Comparison of ENCODE assay signal across 1 mouse cellular context in the genomic region with DNA sequence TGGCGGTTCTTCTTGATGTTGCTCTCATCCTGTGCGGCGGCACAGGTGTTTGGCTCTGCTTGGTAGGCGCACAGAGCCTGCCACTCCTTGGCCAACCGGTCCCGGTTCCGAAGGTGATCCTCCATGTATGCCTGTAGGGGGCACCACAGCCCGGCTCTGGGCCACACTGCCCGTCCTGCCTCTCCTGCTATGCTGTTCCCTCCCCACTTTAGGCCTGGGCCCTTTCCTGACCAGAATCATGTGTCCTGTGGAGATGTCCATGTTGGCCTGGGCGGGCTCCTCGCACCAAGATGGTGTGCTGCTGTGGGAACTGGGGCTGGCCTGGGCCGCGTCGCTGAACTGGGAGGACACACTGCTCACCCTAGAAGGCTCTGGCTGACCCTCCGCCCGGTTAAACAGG.
TF ChIP-seq lines count a peak whose summit lies in the region.

No protein-coding gene starts in this region.

TF ChIP-seq in MEL, 35 proteins besides CTCF, POLR2A, EP300 and RAD21:
- TF ChIP-seq ETS1 (IDR thresholded peaks at IDR 0.05; ENCODE audit: low read depth, low read length) (no peak), E2F4 (IDR thresholded peaks at IDR 0.05; ENCODE audit: borderline replicate concordance, low read depth, low read length) (no peak), ELF1 (IDR thresholded peaks at IDR 0.05; ENCODE audit: low read depth, low read length) (no peak), MEF2A (IDR thresholded peaks at IDR 0.05; ENCODE audit: extremely low read depth, insufficient replicate concordance, low read depth, low read length, poor library complexity, severe bottlenecking) (no peak), ZKSCAN1 (IDR thresholded peaks at IDR 0.05; ENCODE audit: low read depth, low read length) (no peak), CHD2 (IDR thresholded peaks at IDR 0.05; ENCODE audit: low read length) (no peak), MAZ (IDR thresholded peaks at IDR 0.05; ENCODE audit: low read depth, low read length) (no peak), ZC3H11A (IDR thresholded peaks at IDR 0.05; ENCODE audit: low read depth, low read length) (no peak), TCF12 (IDR thresholded peaks at IDR 0.05; ENCODE audit: low read depth, low read length) (no peak), MYB (IDR thresholded peaks at IDR 0.05; ENCODE audit: low read depth, low read length) (no peak), TAL1 (IDR thresholded peaks at IDR 0.05; ENCODE audit: low read length) (no peak), CHD1 (IDR thresholded peaks at IDR 0.05; ENCODE audit: low read depth, low read length) (no peak), POLR2AphosphoS2 (IDR thresholded peaks at IDR 0.05; ENCODE audit: low read length) (no peak)
